Mouse (Mus musculus) cerebellum, adult 11-12 months (tissue): ENCODE data around the gene Ang2.
"Not testable (repeated sequence)": the region's sequence is repeated elsewhere in the genome, so short reads cannot be mapped to it uniquely, and the experiment has no call there.

Source experiments
- DNase-seq: peaks from one replicate; pipeline ENCODE4 v3.0.0; 2022

Gene Ang2

GRCm38 (mm10) chr14:51199098-51200023, at the start of gene Ang2:
Gene Ang2 (minus strand): TSS chr14:51199148.
- DNase-seq = no peak

GRCm38 (mm10) chr14:51247736-51248135, 48.8 kb upstream of the Ang2 start:
- no peak for DNase-seq

GRCm38 (mm10) chr14:51240899-51241298, 42.0 kb upstream of the Ang2 start:
- DNase-seq = no peak

GRCm38 (mm10) chr14:51237488-51237887, 38.5 kb upstream of the Ang2 start:
- DNase-seq = not testable (repeated sequence)

GRCm38 (mm10) chr14:51229657-51230056, 30.7 kb upstream of the Ang2 start:
- DNase-seq = not testable (repeated sequence)

GRCm38 (mm10) chr14:51220075-51220474, 21.1 kb upstream of the Ang2 start:
- not testable (repeated sequence) for DNase-seq

- no peak for DNase-seq
Observed at GRCm38 (mm10) chr14:51203115-51203514, 4.2 kb upstream of the Ang2 start, which contains the start of gene Ear14. Gene Ear14 (plus strand): TSS chr14:51203391.

GRCm38 (mm10) chr14:51200466-51200865, 1.5 kb upstream of the Ang2 start:
- DNase-seq = no peak

GRCm38 (mm10) chr14:51200054-51200453, 1.1 kb upstream of the Ang2 start:
- DNase-seq = no peak

- DNase-seq = no peak
Observed at GRCm38 (mm10) chr14:51195681-51196080, 3.3 kb downstream of the Ang2 start.

GRCm38 (mm10) chr14:51181051-51181450, 17.9 kb downstream of the Ang2 start:
- DNase-seq = not testable (repeated sequence)

GRCm38 (mm10) chr14:51173843-51174242, 25.1 kb downstream of the Ang2 start:
- no peak for DNase-seq

- DNase-seq = not testable (repeated sequence)
Observed at GRCm38 (mm10) chr14:51172947-51173346, 26.0 kb downstream of the Ang2 start.

GRCm38 (mm10) chr14:51172095-51172865, 26.7 kb downstream of the Ang2 start:
- DNase-seq = not testable (repeated sequence)

- DNase-seq = no peak
Observed at GRCm38 (mm10) chr14:51166068-51166467, 32.9 kb downstream of the Ang2 start.

GRCm38 (mm10) chr14:51165435-51165834, 33.5 kb downstream of the Ang2 start:
- no peak for DNase-seq

GRCm38 (mm10) chr14:51163323-51163722, 35.6 kb downstream of the Ang2 start:
- DNase-seq = not testable (repeated sequence)

GRCm38 (mm10) chr14:51161976-51162375, 37.0 kb downstream of the Ang2 start, which contains the start of gene Rnase2b:
Gene Rnase2b (plus strand): TSS chr14:51162260.
- DNase-seq = not testable (repeated sequence)

GRCm38 (mm10) chr14:51157072-51157471, 41.9 kb downstream of the Ang2 start:
- DNase-seq = no peak

GRCm38 (mm10) chr14:51156736-51157068, 42.2 kb downstream of the Ang2 start:
- DNase-seq = no peak

GRCm38 (mm10) chr14:51156056-51156735, 42.8 kb downstream of the Ang2 start:
- no peak for DNase-seq

GRCm38 (mm10) chr14:51152249-51152870, 46.6 kb downstream of the Ang2 start:
- no peak for DNase-seq
